ENCODE assay signal across 8 mouse cellular contexts in genomic region chr1:134651268-134651850, GRCm38 (mm10). TPM values are rescaled to one million over a fixed set of nuclear protein-coding genes. Genes with fewer than 3 reads are reported as not detected.
A peak's percentile ranks its signal among the peaks of the same experiment; 100 is the strongest.
DNase-seq lines count a peak whose midpoint lies in the region; ATAC-seq lines count a peak whose summit lies in the region.

No protein-coding gene starts in this region.

- H3K9ac ChIP-seq in hindbrain, embryonic 12.5 days = no peak overlapping the region
- no peak overlapping the region for H3K9ac ChIP-seq in stomach, embryonic 14.5 days (replicated peaks; ENCODE audit: low read depth, low read length)

- DNase-seq in hindbrain, embryonic 10.5 days (ENCODE audit: low spot score) = no peak
- peak; percentile 82 for DNase-seq in 3134 (ENCODE audit: extremely low read depth, insufficient read length, low spot score)
- peak; percentile 61 for DNase-seq in cerebellum, adult 8-10 months
- DNase-seq in kidney, adult 8-10 months = peak; percentile 39 to 46
- DNase-seq in embryo, embryonic 10.5 days (ENCODE audit: low spot score) = no peak
- no peak for DNase-seq in ovary, postnatal 10 days (ENCODE audit: low spot score)

- peaks cover 35% of the 10 kb centered on the region for H3K4me1 ChIP-seq in hindbrain, embryonic 12.5 days
- H3K4me1 ChIP-seq in hindbrain, embryonic 10.5 days (replicated peaks) = peaks cover 38% of the 10 kb centered on the region
- H3K4me1 ChIP-seq in stomach, embryonic 14.5 days (ENCODE audit: control insufficient read depth, insufficient read depth, low read length) = peaks cover 12% of the 10 kb centered on the region

- H3K9me3 ChIP-seq in hindbrain, embryonic 12.5 days (replicated peaks) = no peaks in the 10 kb centered on the region
- H3K9me3 ChIP-seq in hindbrain, embryonic 10.5 days = no peaks in the 10 kb centered on the region
- no peaks in the 10 kb centered on the region for H3K9me3 ChIP-seq in stomach, embryonic 14.5 days (ENCODE audit: control insufficient read depth, low read depth, low read length)

- no peak for ATAC-seq in hindbrain, embryonic 12.5 days (ENCODE audit: low FRiP score)
- peak; percentile 39; the same call in 1 of the 2 replicates for ATAC-seq in stomach, embryonic 14.5 days (ENCODE audit: insufficient number of reproducible peaks, insufficient read depth, low FRiP score, low read depth)

- H3K4me2 ChIP-seq in hindbrain, embryonic 12.5 days (replicated peaks) = no peak overlapping the region
- no peak overlapping the region for H3K4me2 ChIP-seq in stomach, embryonic 14.5 days (replicated peaks; ENCODE audit: low read depth, low read length)

- no peak overlapping the region for H3K4me3 ChIP-seq in hindbrain, embryonic 12.5 days
- H3K4me3 ChIP-seq in hindbrain, embryonic 10.5 days = no peak overlapping the region
- no peak overlapping the region for H3K4me3 ChIP-seq in stomach, embryonic 14.5 days (ENCODE audit: low read depth, low read length)

- H3K36me3 ChIP-seq in hindbrain, embryonic 12.5 days = no peaks in the 10 kb centered on the region
- H3K36me3 ChIP-seq in hindbrain, embryonic 10.5 days = no peaks in the 10 kb centered on the region
- no peaks in the 10 kb centered on the region for H3K36me3 ChIP-seq in stomach, embryonic 14.5 days (ENCODE audit: control insufficient read depth, insufficient read depth, low read length)

- peak overlapping the region; percentile 44; the same call in 1 of the 2 replicates for H3K27ac ChIP-seq in hindbrain, embryonic 12.5 days
- no peak overlapping the region for H3K27ac ChIP-seq in hindbrain, embryonic 10.5 days
- H3K27ac ChIP-seq in stomach, embryonic 14.5 days (ENCODE audit: low read length) = no peak overlapping the region

- peaks cover 39% of the 10 kb centered on the region for H3K27me3 ChIP-seq in hindbrain, embryonic 12.5 days
- peaks cover 68% of the 10 kb centered on the region for H3K27me3 ChIP-seq in hindbrain, embryonic 10.5 days (ENCODE audit: insufficient read depth, poor library complexity, severe bottlenecking)
- H3K27me3 ChIP-seq in stomach, embryonic 14.5 days (ENCODE audit: control insufficient read depth, insufficient read depth, low read length) = peaks cover 15% of the 10 kb centered on the region; the same call in 1 of the 2 replicates

- WGBS in hindbrain, embryonic 12.5 days = 56% methylated on average over 13 of the region's 13 CpGs
- 59% methylated on average over 13 of the region's 13 CpGs for WGBS in hindbrain, embryonic 10.5 days
- 53% methylated on average over 13 of the region's 13 CpGs for WGBS in stomach, embryonic 14.5 days

RNA-seq across cellular contexts. Expression of gene Syt2, which starts 4.9 kb away (rescaled TPM):
- 4.1 and 4.5 TPM in 2 replicates for polyA plus RNA-seq in hindbrain, embryonic 12.5 days (2016; fragmentation: Nextera tagmentation; extraction: Ambion mirVana)
- 4.8 and 4.9 TPM in 2 replicates for polyA plus RNA-seq in hindbrain, embryonic 10.5 days (2016; fragmentation: Nextera tagmentation; extraction: Ambion mirVana)
- 3.4 and 3.8 TPM in 2 replicates for polyA plus RNA-seq in stomach, embryonic 14.5 days (2014; fragmentation: Nextera tagmentation; extraction: Ambion mirVana)

Comparison
In these comparisons a context has a peak if more than half of its experiments do, and no peak if none do; other contexts are left out.
1. DNase-seq: peak in 3134 (single experiment), cerebellum, adult 8-10 months (single experiment) and kidney, adult 8-10 months (2 of 2); none in hindbrain, embryonic 10.5 days (single experiment), embryo, embryonic 10.5 days (single experiment) and ovary, postnatal 10 days (single experiment).